Mouse (Mus musculus): ENCODE data around the gene H2afb1. TPM values are rescaled to one million over a fixed set of nuclear protein-coding genes. Genes with fewer than 3 reads are reported as not detected.
"Not testable (repeated sequence)": the region's sequence is repeated elsewhere in the genome, so short reads cannot be mapped to it uniquely, and the experiment has no call there.

The H2afb1 gene
- total RNA-seq (2021): not detected

DNA sequence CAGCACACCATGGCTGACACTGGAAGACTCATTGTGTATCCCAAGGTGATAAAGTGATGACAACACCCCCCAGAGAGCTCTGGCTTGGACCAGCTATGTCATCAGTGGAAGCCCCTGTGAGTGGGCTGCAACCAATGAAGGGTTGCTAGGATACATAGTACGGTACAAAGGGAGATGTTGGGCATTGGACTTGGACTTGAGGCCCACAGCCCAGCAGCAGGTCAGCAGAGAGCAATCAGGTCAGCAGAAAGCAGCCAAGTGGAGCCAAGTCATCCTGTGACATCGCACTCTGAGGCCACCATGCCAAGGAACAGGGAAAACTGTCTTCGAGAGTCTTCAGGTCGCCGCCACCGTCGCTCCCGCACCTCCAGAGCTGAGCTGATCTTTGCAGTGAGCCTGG, at the start of gene H2afb1:
TSS of gene H2afb1 (plus strand) at position 301 of the 400 bp plus-strand sequence.
- intact Hi-C loops (cut with DNase I): not testable (repeated sequence)

DNA sequence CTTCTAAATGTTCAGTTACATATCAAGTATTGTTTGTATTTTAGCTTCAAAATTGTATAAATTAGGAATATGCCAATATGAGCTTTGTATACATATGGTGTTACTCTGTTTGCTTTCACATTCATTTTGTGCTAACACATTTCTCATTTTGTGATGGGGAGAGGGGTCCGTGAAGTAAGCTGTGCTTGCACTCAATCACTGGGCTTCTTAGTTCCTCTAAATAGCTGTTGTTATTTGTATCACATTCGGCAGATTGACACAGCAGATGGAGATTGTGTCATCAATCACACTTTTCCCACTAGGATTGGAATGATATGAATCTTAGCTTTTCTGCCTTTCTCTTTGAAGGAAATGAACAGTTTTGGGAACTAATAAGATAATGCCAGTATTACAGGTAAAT, 21.5 kb downstream of the H2afb1 start:
- no peak for DNase-seq (ENCODE audit: extremely low spot score in 1 of 2, low spot score in 2 of 2)
- intact Hi-C loops (cut with DNase I): no loop called here

More for the DNA sequence above, at the start of gene H2afb1:
- not testable (repeated sequence) for DNase-seq (ENCODE audit: extremely low spot score in 1 of 2, low spot score in 2 of 2)

Measured in left cerebral cortex, postnatal 10 days (tissue).